Mouse (Mus musculus) midbrain, embryonic 14.5 days (tissue): ENCODE measurements around the gene Map3k10. TPM values are rescaled to one million over a fixed set of nuclear protein-coding genes. Genes with fewer than 3 reads are reported as not detected.
"Not testable (repeated sequence)": the region's sequence is repeated elsewhere in the genome, so short reads cannot be mapped to it uniquely, and the experiment has no call there.

ENCODE experiments used
- ATAC-seq: fragments of 200-750 bp; cut with Nextera tagmentation; 2 replicates; pipeline ENCODE4 v1.8.0; 2017; ENCODE audit warnings: moderate number of reproducible peaks, moderate library complexity; ENCODE audit not compliant: low FRiP score, low TSS enrichment
- DNase-seq: peaks from one replicate; pipeline ENCODE4 v3.0.0-alpha.2; 2015
- H3K27ac ChIP-seq: fragments of 300-500 bp; sonication (generic); replicated peaks from 2 replicates; pipeline ENCODE4 v1.5.1; 2014; ENCODE audit warnings: mild to moderate bottlenecking, low read depth, low read length, moderate library complexity
- H3K27me3 ChIP-seq: fragments of 300-500 bp; sonication (generic); 2 replicates; pipeline ENCODE4 v1.6.1; 2014; ENCODE audit warnings: low read length, control low read depth, mixed read lengths; ENCODE audit not compliant: control insufficient read depth, insufficient read depth
- H3K36me3 ChIP-seq: fragments of 300-500 bp; sonication (generic); 2 replicates; pipeline ENCODE4 v1.6.1; 2014; ENCODE audit warnings: low read length, control low read depth; ENCODE audit not compliant: control insufficient read depth, insufficient read depth
- H3K4me1 ChIP-seq: fragments of 300-500 bp; sonication (generic); 2 replicates; pipeline ENCODE4 v1.6.1; 2014; ENCODE audit warnings: mild to moderate bottlenecking, antibody characterized with exemption, low read length, control low read depth; ENCODE audit not compliant: control insufficient read depth, insufficient read depth
- H3K4me2 ChIP-seq: fragments of 300-500 bp; sonication (generic); 2 replicates; pipeline ENCODE4 v1.6.1; 2014; ENCODE audit warnings: mild to moderate bottlenecking, low read length, moderate library complexity
- H3K4me3 ChIP-seq: fragments of 300-500 bp; sonication (generic); replicated peaks from 2 replicates; pipeline ENCODE4 v1.5.1; 2014; ENCODE audit warnings: low read depth, low read length
- H3K9ac ChIP-seq: fragments of 300-500 bp; sonication (generic); replicated peaks from 2 replicates; pipeline ENCODE4 v1.6.1; 2014; ENCODE audit warnings: mild to moderate bottlenecking, low read length, moderate library complexity
- H3K9me3 ChIP-seq: fragments of 300-500 bp; sonication (generic); 2 replicates; pipeline ENCODE4 v1.6.1; 2016; ENCODE audit warnings: low read length, control low read depth, mixed read lengths; ENCODE audit not compliant: control insufficient read depth
- WGBS: fragments of 180-500 bp; shearing (Covaris S2); extraction: QIAGEN DNeasy Blood & Tissue Kit; methylation state at CpG from one replicate; pipeline ENCODE4 v1.1.7; 2014; 5-methylcytosine and 5-hydroxymethylcytosine counted together
- polyA plus RNA-seq: library from polyadenylated mRNA; unstranded; fragments of >200 nt; fragmentation: Nextera tagmentation; extraction: Ambion mirVana; gene quantifications from 2 replicates; pipeline ENCODE4 v1.2.1, GENCODE M21; 2014

Gene Map3k10
- polyA plus RNA-seq, 1 experiment from 2014 or later: 19.0 TPM

- Histone ChIP-seq H3K27ac (no peak overlapping the region), H3K27me3 (no peaks in the 10 kb centered on the region), H3K4me1 (no peaks in the 10 kb centered on the region), H3K4me2 (no peak overlapping the region), H3K36me3 (no peaks in the 10 kb centered on the region), H3K9ac (no peak overlapping the region), H3K9me3 (no peaks in the 10 kb centered on the region), H3K4me3 (no peak overlapping the region)
- no peak for ATAC-seq
- WGBS: 83% methylated on average over 6 of the region's 6 CpGs
- DNase-seq: no peak
Measured at GRCm38 (mm10) chr7:27647281-27648002, 27.0 kb downstream of the Map3k10 start.

- Histone ChIP-seq H3K27me3 (no peaks in the 10 kb centered on the region), H3K4me3 (no peak overlapping the region), H3K36me3 (no peaks in the 10 kb centered on the region), H3K9me3 (no peaks in the 10 kb centered on the region), H3K4me1 (no peaks in the 10 kb centered on the region), H3K27ac (no peak overlapping the region), H3K9ac (no peak overlapping the region), H3K4me2 (no peak overlapping the region)
- no peak for ATAC-seq
- WGBS: 89% methylated on average over 7 of the region's 7 CpGs
- no peak for DNase-seq
Measured at GRCm38 (mm10) chr7:27646516-27646915, 27.9 kb downstream of the Map3k10 start.

- 71% methylated on average over 1 of the region's 1 CpGs for WGBS
Measured at GRCm38 (mm10) chr7:27644471-27644870, 29.9 kb downstream of the Map3k10 start.

GRCm38 (mm10) chr7:27635094-27635493 is 39.3 kb downstream of the Map3k10 start:
- not testable (repeated sequence) for H3K27me3 ChIP-seq, H3K9ac ChIP-seq, H3K4me1 ChIP-seq, ATAC-seq, H3K27ac ChIP-seq, H3K9me3 ChIP-seq, H3K4me2 ChIP-seq, H3K4me3 ChIP-seq, DNase-seq
- peaks cover 53% of the 10 kb centered on the region for H3K36me3 ChIP-seq
- 97% methylated on average over 2 of the region's 2 CpGs for WGBS

More at GRCm38 (mm10) chr7:27644471-27644870, 29.9 kb downstream of the Map3k10 start:
- ATAC-seq: no peak
- Histone ChIP-seq H3K36me3 (0 out of 2 replicates have a peak, but pooled peaks cover 3% of the 10 kb centered on the region), H3K4me1 (no peaks in the 10 kb centered on the region), H3K4me2 (no peak overlapping the region), H3K27me3 (no peaks in the 10 kb centered on the region), H3K4me3 (no peak overlapping the region), H3K9me3 (no peaks in the 10 kb centered on the region), H3K9ac (no peak overlapping the region), H3K27ac (no peak overlapping the region)
- DNase-seq: no peak

GRCm38 (mm10) chr7:27634691-27635090 is 39.7 kb downstream of the Map3k10 start:
- WGBS: 96% methylated on average over 6 of the region's 6 CpGs
- DNase-seq: no peak
- H3K36me3 ChIP-seq: peaks cover 54% of the 10 kb centered on the region
- no peak overlapping the region for H3K27ac ChIP-seq
- ATAC-seq: no peak
- no peaks in the 10 kb centered on the region for H3K4me1 ChIP-seq
- no peak overlapping the region for H3K4me3 ChIP-seq
- H3K27me3 ChIP-seq: no peaks in the 10 kb centered on the region
- no peak overlapping the region for H3K9ac ChIP-seq
- H3K4me2 ChIP-seq: no peak overlapping the region
- no peaks in the 10 kb centered on the region for H3K9me3 ChIP-seq

GRCm38 (mm10) chr7:27633166-27633565 is 41.2 kb downstream of the Map3k10 start:
- Histone ChIP-seq H3K9me3 (no peaks in the 10 kb centered on the region), H3K4me1 (no peaks in the 10 kb centered on the region), H3K4me3 (no peak overlapping the region), H3K27ac (no peak overlapping the region), H3K36me3 (peaks cover 69% of the 10 kb centered on the region), H3K4me2 (no peak overlapping the region), H3K27me3 (no peaks in the 10 kb centered on the region), H3K9ac (no peak overlapping the region)
- 98% methylated on average over 6 of the region's 6 CpGs for WGBS
- no peak for DNase-seq
- no peak for ATAC-seq

GRCm38 (mm10) chr7:27631439-27631838 is 43.0 kb downstream of the Map3k10 start:
- Histone ChIP-seq H3K9me3 (no peaks in the 10 kb centered on the region), H3K4me3 (no peak overlapping the region), H3K4me2 (no peak overlapping the region), H3K27ac (no peak overlapping the region), H3K27me3 (no peaks in the 10 kb centered on the region), H3K4me1 (no peaks in the 10 kb centered on the region), H3K36me3 (peaks cover 66% of the 10 kb centered on the region), H3K9ac (no peak overlapping the region)
- DNase-seq (no peak), ATAC-seq (no peak)
- WGBS: 98% methylated on average over 4 of the region's 4 CpGs

GRCm38 (mm10) chr7:27628816-27629215 is 45.6 kb downstream of the Map3k10 start:
- not testable (repeated sequence) for H3K27me3 ChIP-seq, H3K4me1 ChIP-seq, DNase-seq, H3K9ac ChIP-seq, H3K4me3 ChIP-seq, ATAC-seq, H3K4me2 ChIP-seq, H3K27ac ChIP-seq, H3K9me3 ChIP-seq
- 97% methylated on average over 7 of the region's 7 CpGs for WGBS
- peaks cover 66% of the 10 kb centered on the region for H3K36me3 ChIP-seq

GRCm38 (mm10) chr7:27628190-27628589 is 46.2 kb downstream of the Map3k10 start:
- 96% methylated on average over 6 of the region's 6 CpGs for WGBS
- ATAC-seq (no peak), DNase-seq (no peak)
- Histone ChIP-seq H3K4me1 (no peaks in the 10 kb centered on the region), H3K4me3 (no peak overlapping the region), H3K27ac (no peak overlapping the region), H3K9me3 (no peaks in the 10 kb centered on the region), H3K27me3 (no peaks in the 10 kb centered on the region), H3K4me2 (no peak overlapping the region), H3K36me3 (peaks cover 67% of the 10 kb centered on the region), H3K9ac (no peak overlapping the region)
